Mouse (Mus musculus) kidney, embryonic 14.5 days (tissue): Measurements from ENCODE around the gene Grap. TPM values are rescaled to one million over a fixed set of nuclear protein-coding genes. Genes with fewer than 3 reads are reported as not detected.

Source experiments
- ATAC-seq: fragments of 200-750 bp; cut with Nextera tagmentation; 2 replicates; pipeline ENCODE4 v1.8.0; 2017; ENCODE audit warnings: moderate number of reproducible peaks, mild to moderate bottlenecking, moderate TSS enrichment, moderate library complexity; ENCODE audit not compliant: low FRiP score, low TSS enrichment
- H3K27ac ChIP-seq: fragments of 300-500 bp; sonication (generic); 2 replicates; pipeline ENCODE4 v1.5.1; 2014; ENCODE audit warnings: low read depth, mild to moderate bottlenecking, low read length, moderate library complexity, mixed read lengths
- H3K27me3 ChIP-seq: fragments of 300-500 bp; sonication (generic); 2 replicates; pipeline ENCODE4 v1.6.1; 2014; ENCODE audit warnings: mild to moderate bottlenecking, low read length; ENCODE audit not compliant: control insufficient read depth, insufficient read depth
- H3K36me3 ChIP-seq: fragments of 300-500 bp; sonication (generic); 2 replicates; pipeline ENCODE4 v1.6.1; 2014; ENCODE audit warnings: low read length, mixed read lengths; ENCODE audit not compliant: control insufficient read depth, insufficient read depth
- H3K4me1 ChIP-seq: fragments of 300-500 bp; sonication (generic); 2 replicates; pipeline ENCODE4 v1.6.1; 2014; ENCODE audit warnings: low read length, mixed read lengths; ENCODE audit not compliant: control insufficient read depth, insufficient read depth
- H3K4me2 ChIP-seq: fragments of 300-500 bp; sonication (generic); replicated peaks from 2 replicates; pipeline ENCODE4 v1.6.1; 2014; ENCODE audit warnings: low read depth, mild to moderate bottlenecking, low read length
- H3K4me3 ChIP-seq: fragments of 300-500 bp; sonication (generic); 2 replicates; pipeline ENCODE4 v1.5.1; 2014; ENCODE audit warnings: mild to moderate bottlenecking, low read length
- H3K9ac ChIP-seq: fragments of 300-500 bp; sonication (generic); 2 replicates; pipeline ENCODE4 v1.6.1; 2014; ENCODE audit warnings: low read depth, mild to moderate bottlenecking, low read length, moderate library complexity
- H3K9me3 ChIP-seq: fragments of 300-500 bp; sonication (generic); 2 replicates; pipeline ENCODE4 v1.6.1; 2016; ENCODE audit warnings: low read length; ENCODE audit not compliant: control insufficient read depth
- WGBS: fragments of 180-500 bp; shearing (Covaris S2); extraction: QIAGEN DNeasy Blood & Tissue Kit; methylation state at CpG from one replicate; pipeline ENCODE4 v1.1.7; 2014; 5-methylcytosine and 5-hydroxymethylcytosine counted together
- polyA plus RNA-seq: library from polyadenylated mRNA; unstranded; fragments of >200 nt; fragmentation: Nextera tagmentation; extraction: Ambion mirVana; gene quantifications from 2 replicates; pipeline ENCODE4 v1.2.1, GENCODE M21; 2014

Gene Grap
- polyA plus RNA-seq, 1 experiment from 2014 or later, result 8.6 TPM

DNA sequence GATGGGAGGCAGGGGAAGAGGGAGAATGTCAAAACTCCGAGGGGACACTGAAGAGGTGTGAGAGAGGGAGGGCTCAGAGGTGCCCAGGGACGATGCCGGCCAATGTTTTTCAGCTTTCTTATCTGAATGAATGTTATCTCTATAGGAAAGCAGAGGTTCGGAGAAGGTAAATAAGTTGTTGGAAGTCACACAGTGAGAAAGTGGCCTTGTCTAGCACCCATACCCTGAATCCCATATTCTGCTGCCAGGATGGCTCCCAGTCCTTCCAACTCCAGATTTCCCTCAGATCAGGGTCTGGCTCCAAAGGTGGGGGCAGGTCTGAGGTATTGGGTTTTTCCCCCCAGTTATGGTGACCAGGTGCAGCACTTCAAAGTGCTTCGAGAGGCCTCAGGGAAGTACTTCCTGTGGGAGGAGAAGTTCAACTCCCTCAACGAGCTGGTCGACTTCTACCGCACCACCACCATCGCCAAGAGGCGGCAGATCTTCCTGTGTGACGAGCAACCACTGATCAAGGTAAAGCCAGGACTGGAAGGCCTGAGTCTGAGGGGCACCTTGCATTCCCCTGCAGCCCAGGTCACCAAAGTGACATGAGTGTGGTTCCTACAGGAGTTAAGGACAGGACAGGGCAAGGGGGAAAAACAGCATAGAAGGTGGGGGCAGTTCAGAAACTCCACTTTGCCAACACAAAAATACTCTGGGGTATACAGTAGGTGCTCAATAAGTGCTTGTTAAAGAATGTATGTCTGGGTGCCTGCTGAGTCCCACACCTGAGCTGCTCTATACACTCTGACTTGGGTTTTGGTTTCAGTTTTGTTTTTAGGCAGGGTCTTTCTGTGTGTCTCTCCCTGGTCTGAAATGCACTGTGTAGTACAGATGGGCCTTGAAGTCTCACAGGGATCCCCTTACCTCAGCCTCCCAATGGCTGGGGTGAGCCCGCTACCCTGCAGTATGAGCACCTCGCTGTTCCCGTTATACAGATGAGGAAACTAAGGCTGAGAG, 16.7 kb downstream of the Grap start:
- no peaks in the 10 kb centered on the region for H3K36me3 ChIP-seq
- no peak overlapping the region for H3K27ac ChIP-seq
- H3K27me3 ChIP-seq, result no peaks in the 10 kb centered on the region
- H3K4me1 ChIP-seq, result no peaks in the 10 kb centered on the region
- no peak overlapping the region for H3K4me3 ChIP-seq
- H3K9me3 ChIP-seq, result no peaks in the 10 kb centered on the region
- WGBS, result 58% methylated on average over 14 of the region's 14 CpGs
- no peak for ATAC-seq
- no peak overlapping the region for H3K9ac ChIP-seq
- no peak overlapping the region for H3K4me2 ChIP-seq

DNA sequence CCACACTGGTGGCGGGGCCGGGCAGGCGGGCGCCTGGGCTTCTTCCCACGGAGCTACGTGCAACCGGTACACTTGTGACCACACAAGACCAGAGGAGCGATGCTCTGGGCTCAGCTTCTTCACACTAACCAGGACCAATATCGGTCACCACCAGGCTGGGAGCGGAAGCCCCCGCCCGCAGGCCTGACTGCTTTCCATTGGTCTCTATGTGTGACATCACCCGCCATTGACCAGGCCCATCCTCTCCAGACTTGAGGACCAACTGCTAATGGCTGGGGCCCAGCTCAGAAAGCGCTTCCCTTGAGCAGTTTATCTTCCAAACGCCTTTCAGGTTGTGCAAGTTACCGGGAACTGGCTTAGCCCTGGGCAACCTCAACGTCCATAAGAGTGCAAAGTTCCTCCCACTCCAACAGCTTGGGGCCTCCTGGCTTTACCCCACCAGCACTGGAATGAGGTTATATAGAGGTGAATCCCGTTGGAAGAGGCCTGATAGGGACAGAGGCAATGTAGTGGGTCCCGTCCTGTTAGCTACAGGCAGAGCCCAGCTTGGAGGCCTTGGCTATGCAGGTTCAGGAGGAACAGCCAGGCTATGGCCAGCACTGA, 18.8 kb downstream of the Grap start:
- no peak for ATAC-seq
- Histone ChIP-seq H3K9ac (no peak overlapping the region), H3K9me3 (no peaks in the 10 kb centered on the region), H3K4me3 (no peak overlapping the region), H3K4me1 (peaks cover 9% of the 10 kb centered on the region; the same call in 1 of the 2 replicates), H3K4me2 (no peak overlapping the region), H3K27ac (no peak overlapping the region), H3K36me3 (no peaks in the 10 kb centered on the region), H3K27me3 (no peaks in the 10 kb centered on the region)
- WGBS, result 60% methylated on average over 19 of the region's 19 CpGs

DNA sequence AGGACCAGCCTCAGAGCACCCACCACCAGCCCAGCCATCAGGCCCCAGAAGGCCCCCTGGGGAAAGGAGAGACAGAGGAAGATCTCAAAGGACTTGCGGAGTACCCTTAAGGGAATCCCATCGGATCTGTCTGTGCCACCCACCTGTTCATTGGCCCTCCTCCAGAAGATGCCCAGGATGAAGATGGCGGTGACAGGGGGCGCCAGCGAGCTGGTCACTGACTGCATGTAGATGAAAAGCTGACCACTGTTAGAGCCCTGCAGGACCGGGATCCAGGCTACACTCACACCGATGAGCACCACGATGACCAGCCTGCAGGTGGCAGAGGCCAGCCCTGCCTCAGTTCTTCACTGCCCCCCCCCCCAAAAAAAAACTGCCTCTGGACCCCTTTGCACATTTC, 20.6 kb downstream of the Grap start:
- Histone ChIP-seq H3K4me1 (peaks cover 9% of the 10 kb centered on the region; the same call in 1 of the 2 replicates), H3K36me3 (no peaks in the 10 kb centered on the region), H3K27me3 (no peaks in the 10 kb centered on the region), H3K9me3 (no peaks in the 10 kb centered on the region), H3K4me3 (no peak overlapping the region), H3K4me2 (no peak overlapping the region), H3K9ac (no peak overlapping the region), H3K27ac (no peak overlapping the region)
- no peak for ATAC-seq
- WGBS, result 30% methylated on average over 8 of the region's 8 CpGs

DNA sequence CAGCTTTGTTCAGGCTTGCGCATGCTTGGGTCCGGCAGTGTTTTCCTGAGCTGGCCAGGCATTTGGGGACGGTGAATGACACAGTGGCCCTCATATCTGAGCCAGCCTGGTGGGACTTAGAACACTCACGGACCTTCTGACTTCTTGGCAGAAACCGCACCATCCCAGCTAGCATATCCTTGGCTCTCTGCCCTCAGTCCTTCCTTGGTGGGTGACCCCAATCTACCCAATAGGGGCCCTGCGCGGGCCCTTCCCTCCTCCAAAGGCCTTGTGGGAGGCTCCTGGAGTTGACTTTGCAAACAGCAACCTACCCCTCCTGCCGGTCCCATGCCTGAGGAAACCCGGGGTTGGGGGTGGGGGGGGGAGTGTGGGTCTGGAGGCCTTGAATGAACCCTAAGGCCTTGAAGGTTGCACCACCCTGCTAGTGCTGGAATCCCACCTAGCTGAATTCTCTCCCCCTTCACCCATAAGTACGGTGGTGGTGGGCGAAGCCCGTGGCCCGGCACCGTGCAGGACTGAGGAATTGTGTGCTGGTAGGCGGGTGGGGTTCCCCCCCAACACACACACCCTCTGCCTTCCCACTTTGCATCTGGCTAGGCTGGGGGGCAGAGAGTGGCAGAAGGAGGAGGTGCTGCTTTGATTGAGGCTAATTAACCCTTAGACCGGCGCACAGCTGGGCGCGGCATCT, 21.2 kb downstream of the Grap start:
- Histone ChIP-seq H3K27me3 (no peaks in the 10 kb centered on the region), H3K9ac (no peak overlapping the region), H3K27ac (no peak overlapping the region), H3K4me2 (no peak overlapping the region), H3K9me3 (no peaks in the 10 kb centered on the region), H3K36me3 (no peaks in the 10 kb centered on the region), H3K4me3 (no peak overlapping the region), H3K4me1 (peaks cover 9% of the 10 kb centered on the region; the same call in 1 of the 2 replicates)
- WGBS, result 21% methylated on average over 19 of the region's 19 CpGs
- ATAC-seq, result peak; percentile 58; the same call in 1 of the 2 replicates

DNA sequence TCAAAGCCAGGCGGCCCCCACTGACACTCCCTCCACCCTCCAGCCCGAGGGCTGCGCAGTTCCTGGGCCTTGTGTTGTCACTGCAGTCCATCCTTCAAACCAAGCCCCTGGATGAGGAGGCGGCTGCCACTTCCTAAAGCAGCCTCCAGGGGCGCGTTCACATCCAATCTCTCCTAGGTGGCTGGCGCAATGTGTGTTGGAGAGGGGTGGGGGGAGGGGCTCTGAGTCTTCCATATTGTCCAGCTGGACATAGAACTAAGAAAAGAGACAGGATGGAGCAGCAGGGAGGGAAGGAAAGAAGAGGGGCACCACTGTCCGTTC, 21.7 kb downstream of the Grap start:
- peaks cover 9% of the 10 kb centered on the region; the same call in 1 of the 2 replicates for H3K4me1 ChIP-seq
- no peaks in the 10 kb centered on the region for H3K36me3 ChIP-seq
- no peak overlapping the region for H3K27ac ChIP-seq
- no peak overlapping the region for H3K4me2 ChIP-seq
- H3K9me3 ChIP-seq, result no peaks in the 10 kb centered on the region
- H3K27me3 ChIP-seq, result no peaks in the 10 kb centered on the region
- 2% methylated on average over 8 of the region's 8 CpGs for WGBS
- no peak overlapping the region for H3K4me3 ChIP-seq
- H3K9ac ChIP-seq, result no peak overlapping the region
- ATAC-seq, result peak; percentile 74

DNA sequence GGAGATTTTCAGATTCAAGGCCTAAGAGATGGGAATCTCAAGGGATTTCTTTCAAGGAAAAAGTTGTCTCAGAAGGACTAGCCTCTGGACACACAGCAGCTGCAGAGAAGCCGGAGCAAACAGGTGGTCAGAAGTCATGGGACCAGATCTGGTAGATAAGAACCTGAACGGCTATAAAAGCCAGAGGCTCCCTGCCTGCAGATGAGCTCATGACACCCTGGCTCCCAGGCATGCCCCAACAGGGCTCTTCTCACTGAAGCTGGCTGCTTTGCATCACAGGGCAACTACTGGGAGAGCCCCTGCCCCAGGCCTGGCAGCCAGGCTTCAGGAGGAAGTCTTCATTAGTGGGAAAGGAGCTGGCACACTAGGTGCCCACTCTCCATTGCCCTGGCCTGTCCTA, 22.3 kb downstream of the Grap start:
- Histone ChIP-seq H3K4me3 (no peak overlapping the region), H3K27ac (no peak overlapping the region), H3K27me3 (no peaks in the 10 kb centered on the region), H3K4me2 (no peak overlapping the region), H3K9ac (no peak overlapping the region), H3K9me3 (no peaks in the 10 kb centered on the region), H3K36me3 (no peaks in the 10 kb centered on the region), H3K4me1 (peaks cover 9% of the 10 kb centered on the region; the same call in 1 of the 2 replicates)
- 21% methylated on average over 2 of the region's 2 CpGs for WGBS
- no peak for ATAC-seq

DNA sequence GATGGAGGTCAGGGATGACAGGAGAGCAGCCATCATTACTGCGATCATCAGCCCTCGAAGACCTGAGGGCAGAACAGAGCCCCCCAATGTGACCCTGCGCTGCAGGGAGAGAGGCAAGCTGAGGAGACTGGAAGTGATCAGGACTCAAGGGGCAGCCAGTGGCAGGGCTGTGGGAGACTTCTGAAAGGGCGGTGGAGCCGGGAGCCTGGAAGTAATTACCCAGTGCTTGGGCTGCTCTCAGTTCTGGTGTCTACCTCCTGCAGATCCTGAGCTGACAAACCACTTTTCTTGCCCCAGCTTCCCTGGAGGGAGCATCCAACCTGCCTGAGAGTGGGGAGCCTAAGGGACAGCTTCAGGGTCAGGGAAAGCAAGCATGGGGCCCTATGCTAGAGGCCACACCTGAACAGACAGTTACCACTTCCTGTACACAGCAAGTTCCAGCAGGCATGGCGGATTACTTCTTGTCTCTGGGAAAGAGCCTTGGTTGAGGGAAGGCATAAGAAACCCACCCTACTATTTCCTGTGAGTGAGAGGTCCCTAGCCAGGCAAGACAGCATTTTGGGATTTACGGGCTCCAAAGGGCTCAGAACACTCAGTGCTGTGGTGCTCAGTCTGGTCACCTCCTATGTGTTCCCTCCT, 23.3 kb downstream of the Grap start:
- H3K4me1 ChIP-seq, result peaks cover 9% of the 10 kb centered on the region; the same call in 1 of the 2 replicates
- H3K9ac ChIP-seq, result no peak overlapping the region
- no peak overlapping the region for H3K4me3 ChIP-seq
- H3K9me3 ChIP-seq, result no peaks in the 10 kb centered on the region
- no peak for ATAC-seq
- H3K36me3 ChIP-seq, result no peaks in the 10 kb centered on the region
- no peak overlapping the region for H3K27ac ChIP-seq
- 69% methylated on average over 7 of the region's 7 CpGs for whole genome bisulfite sequencing
- no peak overlapping the region for H3K4me2 ChIP-seq
- H3K27me3 ChIP-seq, result no peaks in the 10 kb centered on the region

DNA sequence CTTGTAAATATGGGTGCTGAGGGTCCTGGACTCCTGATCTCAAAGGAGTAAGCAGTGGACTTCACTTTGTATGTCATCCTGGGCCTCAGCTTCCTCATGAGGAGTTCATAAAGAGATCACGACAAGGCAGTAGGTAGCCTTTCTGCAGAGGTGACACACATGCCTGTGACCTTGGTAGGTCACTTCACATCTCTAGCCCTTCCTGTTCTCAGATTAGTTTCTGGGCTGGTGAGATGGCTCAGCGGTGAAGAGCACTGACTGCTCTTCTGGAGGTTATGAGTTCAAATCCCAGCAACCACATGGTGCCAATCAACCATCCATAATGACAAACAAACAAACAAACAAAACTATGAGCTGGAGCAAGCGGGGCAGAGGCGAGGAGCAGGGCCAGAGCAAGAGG, 24.6 kb downstream of the Grap start:
- 90% methylated on average over 4 of the region's 4 CpGs for WGBS
- H3K9me3 ChIP-seq, result no peaks in the 10 kb centered on the region
- no peak overlapping the region for H3K4me3 ChIP-seq
- no peak for ATAC-seq
- no peaks in the 10 kb centered on the region for H3K27me3 ChIP-seq
- no peak overlapping the region for H3K4me2 ChIP-seq
- no peak overlapping the region for H3K9ac ChIP-seq
- H3K27ac ChIP-seq, result no peak overlapping the region
- peaks cover 9% of the 10 kb centered on the region; the same call in 1 of the 2 replicates for H3K4me1 ChIP-seq
- no peaks in the 10 kb centered on the region for H3K36me3 ChIP-seq
